In genomic region chr8:3586993-3587390, GRCm38 (mm10) we compare ENCODE assay signal across 8 mouse cellular contexts. TPM values are rescaled to one million over a fixed set of nuclear protein-coding genes. Genes with fewer than 3 reads are reported as not detected.
A peak's percentile ranks its signal among the peaks of the same experiment; 100 is the strongest.
DNase-seq lines count a peak whose midpoint lies in the region; ATAC-seq lines count a peak whose summit lies in the region.

Gene Camsap3 (plus strand): TSS chr8:3587293.

- no peak for DNase-seq in kidney, postnatal 4 days
- no peak for DNase-seq in urinary bladder, postnatal 10 days (ENCODE audit: low spot score)
- no peak for DNase-seq in urinary bladder, adult 18-20 months (ENCODE audit: low spot score in 2 of 2)
- no peak for DNase-seq in cerebellum, adult 18-20 months

- WGBS in kidney, embryonic 14.5 days, result 6% methylated on average over 7 of the region's 7 CpGs
- 2% methylated on average over 7 of the region's 7 CpGs for WGBS in hindbrain, embryonic 15.5 days
- whole genome bisulfite sequencing in liver, embryonic 16.5 days (ENCODE audit: insufficient replicate concordance), result 3% methylated on average over 7 of the region's 7 CpGs

- H3K27me3 ChIP-seq in kidney, embryonic 14.5 days (ENCODE audit: control insufficient read depth, insufficient read depth, low read length), result peaks cover 3% of the 10 kb centered on the region; the same call in 1 of the 2 replicates
- no peaks in the 10 kb centered on the region for H3K27me3 ChIP-seq in hindbrain, embryonic 15.5 days
- peaks cover 2% of the 10 kb centered on the region; the same call in 1 of the 2 replicates for H3K27me3 ChIP-seq in liver, embryonic 16.5 days (ENCODE audit: control insufficient read depth, insufficient read depth, low read depth, low read length)

- H3K4me3 ChIP-seq in kidney, embryonic 14.5 days (ENCODE audit: low read length), result peak within 1 kb of the TSS; percentile 79
- peak within 1 kb of the TSS; percentile 83 for H3K4me3 ChIP-seq in brown adipose tissue, adult 24 weeks (ENCODE audit: insufficient read depth, low read depth, low read length)
- peak within 1 kb of the TSS; percentile 91 for H3K4me3 ChIP-seq in hindbrain, embryonic 15.5 days
- H3K4me3 ChIP-seq in liver, embryonic 16.5 days (ENCODE audit: low read depth, low read length), result peak within 1 kb of the TSS; percentile 70

- no peaks in the 10 kb centered on the region for H3K4me1 ChIP-seq in kidney, embryonic 14.5 days (ENCODE audit: control insufficient read depth, insufficient read depth, low read length)
- H3K4me1 ChIP-seq in brown adipose tissue, adult 24 weeks (ENCODE audit: control insufficient read depth, insufficient read depth, insufficient read length, low read length), result no peaks in the 10 kb centered on the region
- no peaks in the 10 kb centered on the region; the same call in 1 of the 2 replicates for H3K4me1 ChIP-seq in hindbrain, embryonic 15.5 days (replicated peaks)
- peaks cover 19% of the 10 kb centered on the region for H3K4me1 ChIP-seq in liver, embryonic 16.5 days (ENCODE audit: control insufficient read depth, low read depth, low read length)

- H3K9ac ChIP-seq in kidney, embryonic 14.5 days (ENCODE audit: low read depth, low read length), result peak within 1 kb of the TSS; percentile 72
- H3K9ac ChIP-seq in hindbrain, embryonic 15.5 days, result peak within 1 kb of the TSS; percentile 94
- peak within 1 kb of the TSS; percentile 72 for H3K9ac ChIP-seq in liver, embryonic 16.5 days (ENCODE audit: low read depth, low read length)

- H3K4me2 ChIP-seq in kidney, embryonic 14.5 days (replicated peaks; ENCODE audit: low read depth, low read length), result peak within 1 kb of the TSS; percentile 83
- peak within 1 kb of the TSS; percentile 67 for H3K4me2 ChIP-seq in hindbrain, embryonic 15.5 days
- peak within 1 kb of the TSS; percentile 87 for H3K4me2 ChIP-seq in liver, embryonic 16.5 days (ENCODE audit: low read depth, low read length)

- peak within 1 kb of the TSS; percentile 76 for H3K27ac ChIP-seq in kidney, embryonic 14.5 days (ENCODE audit: low read depth, low read length)
- peak within 1 kb of the TSS; percentile 47; the same call in 1 of the 2 replicates for H3K27ac ChIP-seq in brown adipose tissue, adult 24 weeks (replicated peaks; ENCODE audit: low read depth, low read length)
- H3K27ac ChIP-seq in hindbrain, embryonic 15.5 days (replicated peaks), result peak within 1 kb of the TSS; percentile 87
- peak within 1 kb of the TSS; percentile 74 for H3K27ac ChIP-seq in liver, embryonic 16.5 days (ENCODE audit: low read length)

- H3K36me3 ChIP-seq in kidney, embryonic 14.5 days (ENCODE audit: control insufficient read depth, insufficient read depth, low read length), result no peaks in the 10 kb centered on the region
- H3K36me3 ChIP-seq in hindbrain, embryonic 15.5 days, result no peaks in the 10 kb centered on the region
- no peaks in the 10 kb centered on the region for H3K36me3 ChIP-seq in liver, embryonic 16.5 days (ENCODE audit: control insufficient read depth, insufficient read depth)

- no peak for ATAC-seq in kidney, embryonic 14.5 days (ENCODE audit: low FRiP score, low TSS enrichment)
- ATAC-seq in hindbrain, embryonic 15.5 days (ENCODE audit: low FRiP score, low read depth), result no peak; the same call in 1 of the 2 replicates
- no peak; the same call in 1 of the 2 replicates for ATAC-seq in liver, embryonic 16.5 days (ENCODE audit: low read depth)

- no peaks in the 10 kb centered on the region for H3K9me3 ChIP-seq in kidney, embryonic 14.5 days (ENCODE audit: control insufficient read depth, low read length)
- no peaks in the 10 kb centered on the region for H3K9me3 ChIP-seq in hindbrain, embryonic 15.5 days
- no peaks in the 10 kb centered on the region for H3K9me3 ChIP-seq in liver, embryonic 16.5 days (replicated peaks; ENCODE audit: control insufficient read depth, low read length)

RNA-seq across cellular contexts. Expression of gene Camsap3, which starts in this region (rescaled TPM):
- 14.1 and 18.1 TPM in 2 replicates for polyA plus RNA-seq in kidney, embryonic 14.5 days (2014; fragmentation: Nextera tagmentation; extraction: Ambion mirVana)
- polyA plus RNA-seq in brown adipose tissue, adult 24 weeks (2012; ENCODE audit: insufficient read depth, insufficient read length, missing spikeins), result 11.3 and 14.4 TPM in 2 replicates
- polyA plus RNA-seq in hindbrain, embryonic 15.5 days (2015; fragmentation: Nextera tagmentation; extraction: Ambion mirVana), result 43.3 and 51.7 TPM in 2 replicates
- polyA plus RNA-seq in liver, embryonic 16.5 days (2015; fragmentation: Nextera tagmentation; extraction: Ambion mirVana), result 1.4 and 2.6 TPM in 2 replicates
